Mouse (Mus musculus) left cerebral cortex, postnatal 10 days (tissue): ENCODE measurements around the gene Tnrc6a. TPM values are rescaled to one million over a fixed set of nuclear protein-coding genes. Genes with fewer than 3 reads are reported as not detected.

Experiments
- DNase-seq, 2 experiments: peaks; one replicate each; pipeline ENCODE4 v3.0.0; 2021 to 2022; ENCODE audit warnings: low spot score in 2 of 2, mixed read lengths in 1 of 2; ENCODE audit errors: extremely low spot score in 1 of 2
- intact Hi-C: fragments of 180-260 bp; cut with DNase I; formaldehyde crosslinking; loops from one replicate; pipeline ENCODE4 v1.15.1; 2025
- total RNA-seq, 2 experiments: library from RNA; stranded (reverse); gene quantifications; 2 replicates each; pipeline ENCODE4 v1.2.3; 2021

The Tnrc6a gene
- total RNA-seq, 2 experiments from 2014 or later = 57.9 to 59.4 TPM

GRCm38 (mm10) chr7:123214365-123215075 is 90.8 kb downstream of the Tnrc6a start, which contains the start of gene Slc5a11:
TSS of gene Slc5a11 (plus strand) at chr7:123214780.
- DNase-seq = peak in 1 of 2 experiments; percentile 42
- intact Hi-C loops = no loop called here

GRCm38 (mm10) chr7:123215138-123215537 is 91.5 kb downstream of the Tnrc6a start:
- intact Hi-C loops = no loop called here
- DNase-seq = no peak

GRCm38 (mm10) chr7:123217448-123218354 is 94.0 kb downstream of the Tnrc6a start:
- intact Hi-C loops = no loop called here

GRCm38 (mm10) chr7:123218620-123219019 is 94.9 kb downstream of the Tnrc6a start:
- intact Hi-C loops = no loop called here
- DNase-seq = peak; percentile 38 to 55

More at GRCm38 (mm10) chr7:123217448-123218354, 94.0 kb downstream of the Tnrc6a start:
- no peak for DNase-seq

GRCm38 (mm10) chr7:123219781-123220632 is 96.3 kb downstream of the Tnrc6a start:
- intact Hi-C loops = no loop called here
- peak in 1 of 2 experiments; percentile 57 for DNase-seq

- intact Hi-C loops = no loop called here
- no peak for DNase-seq
Observed at GRCm38 (mm10) chr7:123220633-123220942, 96.9 kb downstream of the Tnrc6a start.

- intact Hi-C loops = no loop called here
- no peak for DNase-seq
Observed at GRCm38 (mm10) chr7:123224076-123224475, 100.4 kb downstream of the Tnrc6a start.

GRCm38 (mm10) chr7:123225159-123225558 is 101.5 kb downstream of the Tnrc6a start:
- intact Hi-C loops = no loop called here
- no peak for DNase-seq

- no peak for DNase-seq
- intact Hi-C loops = no loop called here
Observed at GRCm38 (mm10) chr7:123235449-123235848, 111.8 kb downstream of the Tnrc6a start.

GRCm38 (mm10) chr7:123238621-123239020 is 114.9 kb downstream of the Tnrc6a start:
- no peak for DNase-seq
- intact Hi-C loops = no loop called here

- intact Hi-C loops = no loop called here
- DNase-seq = no peak
Observed at GRCm38 (mm10) chr7:123240064-123240463, 116.4 kb downstream of the Tnrc6a start.

GRCm38 (mm10) chr7:123242241-123242640 is 118.6 kb downstream of the Tnrc6a start:
- no peak for DNase-seq
- intact Hi-C loops = no loop called here

- intact Hi-C loops = no loop called here
- no peak for DNase-seq
Observed at GRCm38 (mm10) chr7:123244833-123245232, 121.1 kb downstream of the Tnrc6a start.

Other genes starting within 250 kb of the Tnrc6a start
- gene Rbbp6, start 158.2 kb upstream of the Tnrc6a start, total RNA-seq = 10 to 100 TPM; 62.5 to 68.6 TPM
- gene Slc5a11, start 90.9 kb downstream of the Tnrc6a start, total RNA-seq = under 1 TPM; 0.28 to 0.94 TPM
- 10 to 100 TPM; 93.6 to 97.3 TPM for gene Lcmt1, start 245.9 kb downstream of the Tnrc6a start, total RNA-seq
- 10 to 100 TPM; 14.9 to 17.4 TPM for gene Arhgap17, start 246.0 kb downstream of the Tnrc6a start, total RNA-seq